Mouse (Mus musculus): ENCODE data around the gene Grin2c.

DNA sequence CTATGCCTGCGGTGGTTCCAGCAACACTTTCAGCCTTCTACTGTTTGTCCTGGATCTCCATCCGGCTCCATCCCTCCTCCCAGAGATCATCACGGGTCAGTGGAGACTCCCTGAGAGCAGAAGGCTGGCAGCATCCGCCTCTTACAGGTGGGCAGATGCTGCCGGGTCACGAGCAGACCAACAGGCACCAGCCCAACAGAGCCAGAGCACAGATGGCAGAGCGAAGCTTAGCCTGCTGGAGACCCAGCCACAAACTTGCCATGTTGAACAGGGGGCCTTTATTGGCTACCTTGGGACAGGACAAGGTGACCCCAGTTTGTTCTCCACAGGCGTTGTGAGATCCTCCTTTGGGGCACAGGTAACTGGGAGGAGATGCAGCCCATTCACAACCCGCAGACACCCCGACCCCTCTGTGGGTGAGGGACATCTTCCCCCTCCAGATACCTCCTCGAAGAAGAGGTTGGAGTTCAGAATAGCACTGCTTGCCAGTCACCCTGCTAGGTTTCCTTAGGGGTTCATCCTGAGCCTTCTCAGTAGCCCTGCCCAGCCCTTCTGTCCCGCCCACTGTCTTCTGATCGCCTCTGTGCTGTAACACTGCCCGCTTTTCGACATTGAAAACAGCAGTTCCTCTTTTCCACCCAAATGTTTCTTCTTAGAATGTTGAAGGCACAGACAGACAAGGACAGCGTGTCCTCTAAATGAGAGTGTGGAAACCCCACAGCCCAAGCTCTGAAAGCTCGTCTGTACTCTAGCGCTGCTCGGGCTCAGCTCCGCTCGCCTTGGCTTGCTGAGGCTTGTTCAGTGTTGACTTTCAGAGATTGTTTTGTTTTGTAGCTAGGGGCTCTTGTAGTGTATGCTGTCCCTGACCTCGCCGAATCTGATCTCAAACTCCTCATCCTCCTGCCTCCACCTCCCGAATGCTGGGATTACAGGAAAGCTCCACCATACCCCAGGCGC, 58.0 kb downstream of the Grin2c start:
- no peak for TF ChIP-seq POLR2A (IDR thresholded peaks at IDR 0.05; ENCODE audit: control insufficient read depth in 1 of 2, insufficient read depth in 1 of 2, low read depth in 1 of 2, low read length in 2 of 2, poor library complexity in 1 of 2)
- no peak for TF ChIP-seq CTCF (IDR thresholded peaks at IDR 0.05 in 2 of 3, conservative IDR thresholded peaks at IDR 0.05 in 1 of 3; ENCODE audit: control insufficient read depth in 1 of 3, insufficient read depth in 1 of 3, low read depth in 2 of 3, low read length in 3 of 3, poor library complexity in 1 of 3, severe bottlenecking in 1 of 3)
- TF ChIP-seq BHLHE40 (IDR thresholded peaks at IDR 0.05; ENCODE audit: borderline replicate concordance, low read depth, low read length): no peak
- no peak for TF ChIP-seq MYB (IDR thresholded peaks at IDR 0.05; ENCODE audit: low read depth, low read length)
- no peak for TF ChIP-seq RCOR1 (IDR thresholded peaks at IDR 0.05; ENCODE audit: low read depth, low read length)
- no peak for TF ChIP-seq EP300 (IDR thresholded peaks at IDR 0.05; ENCODE audit: low read depth in 1 of 2, low read length in 2 of 2)
- no peak for TF ChIP-seq HCFC1 (IDR thresholded peaks at IDR 0.05; ENCODE audit: low read depth, low read length)
- TF ChIP-seq JUND (IDR thresholded peaks at IDR 0.05; ENCODE audit: low read depth, low read length): no peak
- TF ChIP-seq MAFK (IDR thresholded peaks at IDR 0.05; ENCODE audit: borderline replicate concordance, low read depth, low read length): no peak
- no peak for TF ChIP-seq RAD21 (IDR thresholded peaks at IDR 0.05; ENCODE audit: low read depth, low read length)
- no peak for TF ChIP-seq SMC3 (IDR thresholded peaks at IDR 0.05; ENCODE audit: low read depth, low read length)

All from MEL (cell line).